Mouse (Mus musculus) heart, embryonic 14.5 days (tissue): ENCODE measurements at regions not wholly inside any gene's neighbourhood (a gene's known extent, or its start where the extent isn't known, plus 50 kb on each side); places are given as distances from the start of the nearest gene placed in this dataset.

Experiments used
- ATAC-seq: fragments of 200-750 bp; cut with Nextera tagmentation; 2 replicates; pipeline ENCODE4 v1.8.0; 2017; ENCODE audit warnings: low read depth, moderate TSS enrichment; ENCODE audit not compliant: insufficient number of reproducible peaks, insufficient read depth, low FRiP score
- H3K27ac ChIP-seq, 2 experiments: fragments of 200-500 bp in 1 of 2; fragments of 300-500 bp in 1 of 2; sonication (generic) in 1 of 2; replicated peaks in 1 of 2; 2 replicates each; pipeline ENCODE4 v1.5.1; 2012 to 2014; ENCODE audit warnings: low read depth in 2 of 2, low read length in 2 of 2, control low read depth in 1 of 2, mild to moderate bottlenecking in 1 of 2, mixed read lengths in 1 of 2; ENCODE audit not compliant: control insufficient read depth in 1 of 2, insufficient read depth in 1 of 2
- H3K27me3 ChIP-seq: fragments of 300-500 bp; sonication (generic); 2 replicates; pipeline ENCODE4 v1.6.1; 2014; ENCODE audit warnings: mild to moderate bottlenecking, low read length, control low read depth; ENCODE audit not compliant: control insufficient read depth, insufficient read depth
- H3K36me3 ChIP-seq: fragments of 300-500 bp; sonication (generic); 2 replicates; pipeline ENCODE4 v1.6.1; 2014; ENCODE audit warnings: mild to moderate bottlenecking, control low read depth, low read length, mixed read lengths; ENCODE audit not compliant: control insufficient read depth, insufficient read depth
- H3K4me1 ChIP-seq, 2 experiments: fragments of 200-500 bp in 1 of 2; fragments of 300-500 bp in 1 of 2; sonication (generic) in 1 of 2; 2 replicates each; pipeline ENCODE4 v1.6.1; 2012 to 2014; ENCODE audit warnings: low read length in 2 of 2, control low read depth in 1 of 2, mixed read lengths in 1 of 2; ENCODE audit not compliant: control insufficient read depth in 2 of 2, insufficient read depth in 2 of 2
- H3K4me2 ChIP-seq: fragments of 300-500 bp; sonication (generic); 2 replicates; pipeline ENCODE4 v1.6.1; 2014; ENCODE audit warnings: mild to moderate bottlenecking, low read length
- H3K4me3 ChIP-seq, 2 experiments: fragments of 200-500 bp in 1 of 2; fragments of 300-500 bp in 1 of 2; sonication (generic) in 1 of 2; 2 replicates each; pipeline ENCODE4 v1.5.1; 2012 to 2014; ENCODE audit warnings: low read length in 2 of 2, mild to moderate bottlenecking in 2 of 2, control low read depth in 1 of 2, low read depth in 1 of 2, moderate library complexity in 1 of 2; ENCODE audit not compliant: control insufficient read depth in 1 of 2, insufficient read depth in 1 of 2
- H3K9ac ChIP-seq: fragments of 300-500 bp; sonication (generic); 2 replicates; pipeline ENCODE4 v1.6.1; 2014; ENCODE audit warnings: mild to moderate bottlenecking, low read length
- H3K9me3 ChIP-seq: fragments of 300-500 bp; sonication (generic); 2 replicates; pipeline ENCODE4 v1.6.1; 2016; ENCODE audit warnings: low read length, control low read depth; ENCODE audit not compliant: control insufficient read depth
- WGBS: fragments of 180-500 bp; shearing (Covaris S2); extraction: QIAGEN DNeasy Blood & Tissue Kit; methylation state at CpG from one replicate; pipeline ENCODE4 v1.1.7; 2014; 5-methylcytosine and 5-hydroxymethylcytosine counted together

GRCm38 (mm10) chr3:66646251-66646650 lies 334.9 kb upstream of the Rsrc1 start:
- ATAC-seq: no peak
- Histone ChIP-seq H3K9ac (no peak overlapping the region), H3K4me2 (no peak overlapping the region), H3K4me3 (no peak overlapping the region), H3K27me3 (no peaks in the 10 kb centered on the region), H3K27ac (no peak overlapping the region), H3K36me3 (no peaks in the 10 kb centered on the region), H3K9me3 (no peaks in the 10 kb centered on the region), H3K4me1 (no peaks in the 10 kb centered on the region; a peak in 1 of 4 replicates)
- 20% methylated on average over 4 of the region's 4 CpGs for WGBS

GRCm38 (mm10) chr3:66649271-66649670 lies 331.9 kb upstream of the Rsrc1 start:
- H3K9ac ChIP-seq: no peak overlapping the region
- H3K27ac ChIP-seq: no peak overlapping the region
- H3K9me3 ChIP-seq: no peaks in the 10 kb centered on the region
- H3K4me3 ChIP-seq: no peak overlapping the region
- ATAC-seq: no peak
- no peak overlapping the region for H3K4me2 ChIP-seq
- no peaks in the 10 kb centered on the region; a peak in 1 of 4 replicates for H3K4me1 ChIP-seq
- no peaks in the 10 kb centered on the region for H3K27me3 ChIP-seq
- H3K36me3 ChIP-seq: no peaks in the 10 kb centered on the region
- WGBS: 79% methylated on average over 4 of the region's 4 CpGs

GRCm38 (mm10) chr3:66650076-66650748 lies 331.0 kb upstream of the Rsrc1 start:
- Histone ChIP-seq H3K4me2 (no peak overlapping the region), H3K4me1 (peaks cover 2 to 5% of the 10 kb centered on the region in 2 experiments; a peak in 3 of 4 replicates), H3K9me3 (no peaks in the 10 kb centered on the region), H3K27me3 (no peaks in the 10 kb centered on the region), H3K4me3 (no peak overlapping the region), H3K27ac (no peak overlapping the region), H3K9ac (no peak overlapping the region), H3K36me3 (no peaks in the 10 kb centered on the region)
- WGBS: 66% methylated on average over 15 of the region's 15 CpGs
- ATAC-seq: no peak

GRCm38 (mm10) chr3:66650749-66651472 lies 330.3 kb upstream of the Rsrc1 start:
- no peak for ATAC-seq
- Histone ChIP-seq H3K9ac (no peak overlapping the region), H3K27ac (no peak overlapping the region), H3K9me3 (no peaks in the 10 kb centered on the region), H3K27me3 (no peaks in the 10 kb centered on the region), H3K4me1 (peaks cover 2 to 6% of the 10 kb centered on the region in 2 experiments), H3K4me3 (no peak overlapping the region), H3K4me2 (no peak overlapping the region), H3K36me3 (no peaks in the 10 kb centered on the region)
- WGBS: 57% methylated on average over 16 of the region's 16 CpGs

- no peak overlapping the region for H3K27ac ChIP-seq
- no peaks in the 10 kb centered on the region for H3K27me3 ChIP-seq
- H3K4me1 ChIP-seq: peaks cover 5 to 16% of the 10 kb centered on the region in 2 experiments
- no peak for ATAC-seq
- H3K4me2 ChIP-seq: no peak overlapping the region
- H3K9ac ChIP-seq: no peak overlapping the region
- H3K9me3 ChIP-seq: no peaks in the 10 kb centered on the region
- no peaks in the 10 kb centered on the region for H3K36me3 ChIP-seq
- WGBS: 65% methylated on average over 7 of the region's 7 CpGs
- H3K4me3 ChIP-seq: no peak overlapping the region
Observed at GRCm38 (mm10) chr3:66652139-66652846, 328.9 kb upstream of the Rsrc1 start.

GRCm38 (mm10) chr3:66653961-66654360 lies 327.2 kb upstream of the Rsrc1 start:
- no peaks in the 10 kb centered on the region for H3K27me3 ChIP-seq
- no peak overlapping the region for H3K27ac ChIP-seq
- no peak overlapping the region for H3K4me3 ChIP-seq
- H3K36me3 ChIP-seq: no peaks in the 10 kb centered on the region
- no peak overlapping the region for H3K9ac ChIP-seq
- WGBS: 76% methylated on average over 2 of the region's 2 CpGs
- H3K9me3 ChIP-seq: no peaks in the 10 kb centered on the region
- H3K4me1 ChIP-seq: peaks cover 5 to 16% of the 10 kb centered on the region in 2 experiments
- no peak overlapping the region for H3K4me2 ChIP-seq
- ATAC-seq: no peak

GRCm38 (mm10) chr3:66654860-66655259 lies 326.3 kb upstream of the Rsrc1 start:
- Histone ChIP-seq H3K9me3 (no peaks in the 10 kb centered on the region), H3K9ac (no peak overlapping the region), H3K36me3 (no peaks in the 10 kb centered on the region), H3K4me2 (no peak overlapping the region), H3K4me3 (no peak overlapping the region), H3K4me1 (peaks cover 5 to 16% of the 10 kb centered on the region in 2 experiments), H3K27ac (no peak overlapping the region), H3K27me3 (no peaks in the 10 kb centered on the region)
- ATAC-seq: no peak
- 0% methylated on average over 1 of the region's 1 CpGs for WGBS
